Mouse (Mus musculus): ENCODE measurements around the gene Iffo1.

DNA sequence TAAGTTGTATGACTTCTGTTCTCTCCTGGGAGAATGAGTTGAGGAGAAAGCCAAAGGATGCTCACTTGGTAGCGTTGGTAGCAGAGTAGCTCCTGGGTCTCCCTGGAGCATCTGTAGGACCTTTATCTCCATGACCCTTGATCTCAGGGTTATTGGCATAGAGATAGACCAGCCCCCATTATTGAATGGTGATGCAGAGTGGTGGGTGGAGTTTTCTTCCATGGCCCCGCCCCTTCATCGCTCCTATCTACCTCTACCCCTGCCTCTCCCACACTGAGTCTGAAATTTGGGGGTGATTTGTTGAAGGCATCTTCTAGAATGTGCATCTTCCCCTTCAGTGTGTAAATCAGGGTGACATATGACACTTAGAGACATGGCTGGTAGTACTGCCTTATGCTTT, 11.4 kb downstream of the Iffo1 start:
- no peak for TF ChIP-seq CTCF (IDR thresholded peaks at IDR 0.05; ENCODE audit: borderline replicate concordance, insufficient read depth, low read depth, low read length)
- TF ChIP-seq POLR2A (IDR thresholded peaks at IDR 0.05; ENCODE audit: borderline replicate concordance, insufficient read depth, low read length) = no peak

Data from cerebellum, adult 2 months (tissue).